Mouse (Mus musculus) heart, adult 10 weeks (tissue): ENCODE measurements around the gene Dcbld1. TPM values are rescaled to one million over a fixed set of nuclear protein-coding genes. Genes with fewer than 3 reads are reported as not detected.

ENCODE experiments used
- polyA plus RNA-seq: library from polyadenylated mRNA; stranded (reverse); fragments of 350-450 nt; fragmentation: Illumina TruSeq; extraction: RNeasy Lipid Tissue Mini Kit (QIAGEN cat#74804); gene quantifications from one replicate; pipeline ENCODE4 v1.2.3, GENCODE M21; 2014; ENCODE audit warnings: low read depth, low replicate concordance

Gene Dcbld1
- polyA plus RNA-seq: 4.3 TPM

DNA sequence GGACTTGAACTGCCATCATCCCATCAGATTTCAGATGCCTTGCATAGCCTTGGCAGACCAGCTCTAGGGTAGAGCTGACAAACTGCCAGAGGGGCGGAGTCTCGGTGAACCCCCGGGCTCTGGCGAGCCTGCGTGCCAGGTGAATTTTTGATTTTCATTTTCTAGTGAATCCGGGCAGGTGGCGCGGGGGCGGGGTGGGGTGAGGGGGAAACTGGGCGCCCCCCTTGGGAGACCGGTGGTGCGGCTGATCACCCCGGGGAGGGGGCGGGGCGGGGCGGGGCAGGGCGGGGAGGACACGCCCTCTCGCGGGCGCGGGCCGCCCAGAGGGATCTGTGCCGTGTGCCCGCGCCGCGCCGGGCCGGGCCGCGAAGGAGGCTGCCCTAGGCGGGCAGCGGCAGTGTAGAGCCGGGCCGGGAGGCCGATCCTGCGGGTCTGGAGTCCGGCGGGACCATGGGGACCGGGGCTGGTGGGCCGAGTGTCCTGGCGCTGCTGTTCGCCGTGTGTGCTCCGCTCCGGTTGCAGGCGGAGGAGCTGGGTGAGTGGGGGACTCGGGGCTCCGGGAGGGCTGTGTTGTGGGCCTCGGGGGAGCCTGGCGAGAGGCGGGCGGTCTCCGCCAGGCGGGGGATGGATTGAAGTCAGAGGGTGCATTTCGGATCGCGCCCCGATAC is at the start of gene Dcbld1:
Gene Dcbld1, plus strand, starts transcription at position 319 of the 668 bp plus-strand sequence.

DNA sequence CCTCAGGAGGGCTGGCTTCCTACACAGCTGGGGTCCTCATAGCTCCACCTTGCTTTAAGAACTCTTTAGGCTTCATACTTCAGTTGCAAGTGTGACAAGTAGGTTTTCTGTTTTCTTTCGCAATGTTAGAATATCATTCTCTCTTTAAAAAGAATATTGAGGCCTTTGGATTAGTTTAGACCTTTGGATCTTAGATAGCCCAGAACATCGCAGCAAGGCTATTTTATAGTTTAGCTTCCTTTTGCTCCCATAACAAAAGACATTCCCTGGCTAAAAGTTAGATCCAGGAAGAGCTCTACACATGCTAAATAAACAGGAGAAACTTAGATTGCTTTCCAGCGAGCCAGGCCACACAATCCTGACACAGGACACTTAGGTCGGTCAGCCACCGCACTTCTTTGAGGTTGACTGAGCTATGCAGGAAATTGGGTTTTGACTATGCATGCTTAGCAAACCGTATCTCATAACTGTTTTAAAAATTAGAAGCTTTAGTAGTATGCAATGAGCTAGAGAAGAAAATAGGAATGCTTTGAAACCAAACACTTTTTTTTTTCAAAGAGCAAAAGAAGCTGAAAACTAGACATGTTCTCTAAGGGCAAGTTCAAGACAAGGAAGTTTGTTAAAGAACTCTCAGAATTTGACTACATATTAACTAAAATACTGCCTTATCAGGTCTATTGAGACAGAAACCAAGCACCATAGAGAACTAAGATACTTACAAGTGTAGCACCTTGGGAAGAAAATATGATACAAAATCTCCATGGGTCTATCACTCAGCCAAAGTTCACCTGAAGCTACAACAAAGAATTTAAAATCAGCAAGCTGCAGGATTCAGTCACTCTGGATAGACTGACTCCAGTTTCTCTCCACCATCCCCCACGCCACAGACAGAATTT is 38.2 kb upstream of the Dcbld1 start, which contains the start of gene Ros1:
Gene Ros1, minus strand, starts transcription at position 288 of the 896 bp plus-strand sequence.

DNA sequence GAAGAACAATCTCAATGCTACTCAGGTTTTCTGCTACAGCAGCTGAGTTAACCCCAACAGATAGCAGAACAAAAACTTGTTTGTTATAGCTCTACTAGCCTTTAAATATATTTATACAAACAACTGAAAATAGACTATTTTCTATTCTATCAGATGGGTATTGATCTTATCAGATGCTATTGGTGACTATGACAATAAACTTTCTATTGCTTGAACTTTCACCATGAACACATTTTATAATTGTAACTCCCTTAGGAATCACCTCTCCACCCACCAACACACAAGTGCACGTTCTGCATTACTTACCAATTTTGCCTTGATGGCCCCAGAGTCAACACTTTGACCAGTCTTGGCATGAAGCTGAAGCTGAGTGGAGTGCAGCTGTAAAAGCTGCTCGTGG is 125.0 kb downstream of the Dcbld1 start, which contains the start of gene Gm26741:
Gene Gm26741, plus strand, starts transcription at position 301 of the 400 bp plus-strand sequence.

Other genes with a start within 250 kb of the Dcbld1 start
- gene Vgll2, start 211.1 kb upstream of the Dcbld1 start, polyA plus RNA-seq: not detected
- not detected for gene Ros1, start 38.4 kb upstream of the Dcbld1 start, polyA plus RNA-seq
- not detected for gene Gm26741, start 125.1 kb downstream of the Dcbld1 start, polyA plus RNA-seq
- 15.3 TPM for gene Gopc, start 148.5 kb downstream of the Dcbld1 start, polyA plus RNA-seq
- 1.9 TPM for gene Nepn, start 155.4 kb downstream of the Dcbld1 start, polyA plus RNA-seq
- gene Nus1, start 183.9 kb downstream of the Dcbld1 start, polyA plus RNA-seq: 28.3 TPM